Mouse (Mus musculus): ENCODE results near the gene Kctd15. TPM values are rescaled to one million over a fixed set of nuclear protein-coding genes. Genes with fewer than 3 reads are reported as not detected.

Kctd15 gene
- 28.9 and 35.8 TPM in 2 replicates for polyA plus RNA-seq (2015; fragmentation: Nextera tagmentation; extraction: Ambion mirVana)

- peak within 1 kb of the TSS; percentile 97 for H3K9ac ChIP-seq
- 67% methylated on average over 5 of the region's 5 CpGs for WGBS
- no peak for ATAC-seq
Measured at GRCm38 (mm10) chr7:34656632-34657031, at the start of gene Kctd15. Gene Kctd15, minus strand, starts transcription at chr7:34656732.

GRCm38 (mm10) chr7:34704401-34704800, 47.9 kb upstream of the Kctd15 start:
- peaks cover 9% of the 10 kb centered on the region; the same call in 1 of the 2 replicates for H3K4me1 ChIP-seq
- H3K36me3 ChIP-seq (ENCODE audit: poor library complexity, severe bottlenecking): no peaks in the 10 kb centered on the region
- 27% methylated on average over 4 of the region's 4 CpGs for WGBS
- H3K9ac ChIP-seq: no peak overlapping the region
- no peak overlapping the region for H3K27ac ChIP-seq
- H3K9me3 ChIP-seq (replicated peaks): no peaks in the 10 kb centered on the region
- H3K4me3 ChIP-seq: no peak overlapping the region
- ATAC-seq: no peak
- H3K27me3 ChIP-seq: 0 out of 2 replicates have a peak, but pooled peaks cover 4% of the 10 kb centered on the region
- no peak overlapping the region for H3K4me2 ChIP-seq

More at GRCm38 (mm10) chr7:34656632-34657031, at the start of gene Kctd15:
- H3K4me1 ChIP-seq: peaks cover 21% of the 10 kb centered on the region
- peak within 1 kb of the TSS; percentile 99 for H3K27ac ChIP-seq
- no peaks in the 10 kb centered on the region for H3K9me3 ChIP-seq (replicated peaks)
- peak within 1 kb of the TSS; percentile 84 for H3K4me3 ChIP-seq
- H3K36me3 ChIP-seq (ENCODE audit: poor library complexity, severe bottlenecking): no peaks in the 10 kb centered on the region
- H3K27me3 ChIP-seq: no peaks in the 10 kb centered on the region
- peak within 1 kb of the TSS; percentile 95 for H3K4me2 ChIP-seq

GRCm38 (mm10) chr7:34703437-34703836, 46.9 kb upstream of the Kctd15 start:
- H3K9ac ChIP-seq: no peak overlapping the region
- peaks cover 9% of the 10 kb centered on the region; the same call in 1 of the 2 replicates for H3K4me1 ChIP-seq
- H3K9me3 ChIP-seq (replicated peaks): no peaks in the 10 kb centered on the region
- H3K27ac ChIP-seq: no peak overlapping the region
- no peak overlapping the region for H3K4me2 ChIP-seq
- WGBS: 56% methylated on average over 4 of the region's 4 CpGs
- no peaks in the 10 kb centered on the region for H3K36me3 ChIP-seq (ENCODE audit: poor library complexity, severe bottlenecking)
- H3K27me3 ChIP-seq: 0 out of 2 replicates have a peak, but pooled peaks cover 4% of the 10 kb centered on the region
- H3K4me3 ChIP-seq: no peak overlapping the region
- no peak for ATAC-seq

- ATAC-seq: no peak
- Histone ChIP-seq H3K4me3 (no peak overlapping the region), H3K27ac (no peak overlapping the region), H3K4me2 (no peak overlapping the region), H3K9me3 (replicated peaks) (no peaks in the 10 kb centered on the region), H3K36me3 (ENCODE audit: poor library complexity, severe bottlenecking) (no peaks in the 10 kb centered on the region), H3K4me1 (peaks cover 9% of the 10 kb centered on the region; the same call in 1 of the 2 replicates), H3K9ac (no peak overlapping the region), H3K27me3 (0 out of 2 replicates have a peak, but pooled peaks cover 4% of the 10 kb centered on the region)
- 21% methylated on average over 11 of the region's 11 CpGs for WGBS
Measured at GRCm38 (mm10) chr7:34702718-34703351, 46.3 kb upstream of the Kctd15 start.

GRCm38 (mm10) chr7:34699888-34700287, 43.4 kb upstream of the Kctd15 start:
- peaks cover 11% of the 10 kb centered on the region for H3K4me1 ChIP-seq
- H3K27ac ChIP-seq: no peak overlapping the region
- 75% methylated on average over 3 of the region's 3 CpGs for WGBS
- no peak for ATAC-seq
- H3K9ac ChIP-seq: no peak overlapping the region
- H3K4me3 ChIP-seq: no peak overlapping the region
- H3K36me3 ChIP-seq (ENCODE audit: poor library complexity, severe bottlenecking): no peaks in the 10 kb centered on the region
- H3K9me3 ChIP-seq (replicated peaks): no peaks in the 10 kb centered on the region
- H3K4me2 ChIP-seq: no peak overlapping the region
- H3K27me3 ChIP-seq: 0 out of 2 replicates have a peak, but pooled peaks cover 4% of the 10 kb centered on the region

- no peak overlapping the region for H3K4me2 ChIP-seq
- H3K4me1 ChIP-seq: peaks cover 15% of the 10 kb centered on the region; the same call in 1 of the 2 replicates
- no peaks in the 10 kb centered on the region for H3K9me3 ChIP-seq (replicated peaks)
- H3K27me3 ChIP-seq: no peaks in the 10 kb centered on the region
- H3K4me3 ChIP-seq: no peak overlapping the region
- 85% methylated on average over 9 of the region's 9 CpGs for WGBS
- no peak overlapping the region for H3K27ac ChIP-seq
- H3K36me3 ChIP-seq (ENCODE audit: poor library complexity, severe bottlenecking): no peaks in the 10 kb centered on the region
- ATAC-seq: no peak
- H3K9ac ChIP-seq: no peak overlapping the region
Measured at GRCm38 (mm10) chr7:34698221-34698620, 41.7 kb upstream of the Kctd15 start.

GRCm38 (mm10) chr7:34696086-34696485, 39.6 kb upstream of the Kctd15 start:
- WGBS: 69% methylated on average over 9 of the region's 9 CpGs
- Histone ChIP-seq H3K4me3 (no peak overlapping the region), H3K27me3 (no peaks in the 10 kb centered on the region), H3K9ac (no peak overlapping the region), H3K36me3 (ENCODE audit: poor library complexity, severe bottlenecking) (no peaks in the 10 kb centered on the region), H3K4me1 (peaks cover 17% of the 10 kb centered on the region; the same call in 1 of the 2 replicates), H3K9me3 (replicated peaks) (no peaks in the 10 kb centered on the region), H3K4me2 (no peak overlapping the region), H3K27ac (no peak overlapping the region)
- no peak for ATAC-seq

- peak; percentile 53; the same call in 1 of the 2 replicates for ATAC-seq
- 51% methylated on average over 9 of the region's 9 CpGs for WGBS
- peak overlapping the region; percentile 35; the same call in 1 of the 2 replicates for H3K27ac ChIP-seq
- H3K4me2 ChIP-seq: no peak overlapping the region
- H3K36me3 ChIP-seq (ENCODE audit: poor library complexity, severe bottlenecking): no peaks in the 10 kb centered on the region
- H3K9me3 ChIP-seq (replicated peaks): no peaks in the 10 kb centered on the region
- no peak overlapping the region for H3K4me3 ChIP-seq
- peaks cover 27% of the 10 kb centered on the region for H3K4me1 ChIP-seq
- no peak overlapping the region for H3K9ac ChIP-seq
- no peaks in the 10 kb centered on the region for H3K27me3 ChIP-seq
Measured at GRCm38 (mm10) chr7:34694898-34695297, 38.4 kb upstream of the Kctd15 start.

GRCm38 (mm10) chr7:34693916-34694315, 37.4 kb upstream of the Kctd15 start:
- Histone ChIP-seq H3K4me2 (no peak overlapping the region), H3K9ac (no peak overlapping the region), H3K4me3 (no peak overlapping the region), H3K4me1 (peaks cover 27% of the 10 kb centered on the region), H3K9me3 (replicated peaks) (no peaks in the 10 kb centered on the region), H3K27me3 (no peaks in the 10 kb centered on the region), H3K36me3 (ENCODE audit: poor library complexity, severe bottlenecking) (no peaks in the 10 kb centered on the region), H3K27ac (no peak overlapping the region)
- no peak for ATAC-seq
- WGBS: 94% methylated on average over 13 of the region's 13 CpGs

- Histone ChIP-seq H3K36me3 (ENCODE audit: poor library complexity, severe bottlenecking) (no peaks in the 10 kb centered on the region), H3K4me2 (no peak overlapping the region), H3K4me1 (peaks cover 27% of the 10 kb centered on the region), H3K9ac (no peak overlapping the region), H3K4me3 (no peak overlapping the region), H3K27me3 (no peaks in the 10 kb centered on the region), H3K27ac (no peak overlapping the region), H3K9me3 (replicated peaks) (no peaks in the 10 kb centered on the region)
- no peak for ATAC-seq
- 81% methylated on average over 4 of the region's 4 CpGs for WGBS
Measured at GRCm38 (mm10) chr7:34693072-34693471, 36.5 kb upstream of the Kctd15 start.

- Histone ChIP-seq H3K36me3 (ENCODE audit: poor library complexity, severe bottlenecking) (no peaks in the 10 kb centered on the region), H3K4me3 (no peak overlapping the region), H3K4me1 (peaks cover 39% of the 10 kb centered on the region), H3K27ac (no peak overlapping the region; the same call in 1 of the 2 replicates), H3K4me2 (no peak overlapping the region), H3K27me3 (no peaks in the 10 kb centered on the region), H3K9me3 (replicated peaks) (no peaks in the 10 kb centered on the region), H3K9ac (no peak overlapping the region)
- WGBS: 52% methylated on average over 13 of the region's 13 CpGs
- no peak for ATAC-seq
Measured at GRCm38 (mm10) chr7:34690111-34690510, 33.6 kb upstream of the Kctd15 start.

GRCm38 (mm10) chr7:34689028-34689427, 32.5 kb upstream of the Kctd15 start:
- no peak for ATAC-seq
- Histone ChIP-seq H3K27me3 (no peaks in the 10 kb centered on the region), H3K9ac (no peak overlapping the region), H3K4me3 (no peak overlapping the region), H3K9me3 (replicated peaks) (no peaks in the 10 kb centered on the region), H3K4me1 (peaks cover 31% of the 10 kb centered on the region), H3K36me3 (ENCODE audit: poor library complexity, severe bottlenecking) (no peaks in the 10 kb centered on the region), H3K4me2 (no peak overlapping the region), H3K27ac (no peak overlapping the region)
- WGBS: 45% methylated on average over 5 of the region's 6 CpGs

All from forebrain, embryonic 13.5 days (tissue).